Mouse (Mus musculus) cerebellum, postnatal 36 days (tissue): ENCODE measurements around the gene Itprid1.

Source experiments
- DNase-seq, 2 experiments: peaks; one replicate each; pipeline ENCODE4 v3.0.0; 2021 to 2022; ENCODE audit warnings: mixed read lengths in 2 of 2

Gene Itprid1

GRCm38 (mm10) chr6:55901568-55902328 is 65.1 kb downstream of the Itprid1 start:
- DNase-seq: no peak

- no peak for DNase-seq
Measured at GRCm38 (mm10) chr6:55902329-55902605, 65.6 kb downstream of the Itprid1 start.

GRCm38 (mm10) chr6:55919206-55919605 is 82.5 kb downstream of the Itprid1 start:
- DNase-seq: peak; percentile 42 to 46

- peak in 1 of 2 experiments; percentile 3 for DNase-seq
Measured at GRCm38 (mm10) chr6:55920282-55920720, 83.6 kb downstream of the Itprid1 start.

- DNase-seq: peak in 1 of 2 experiments; percentile 8
Measured at GRCm38 (mm10) chr6:55920866-55921630, 84.4 kb downstream of the Itprid1 start.

- DNase-seq: no peak
Measured at GRCm38 (mm10) chr6:55944709-55945108, 108.0 kb downstream of the Itprid1 start.

GRCm38 (mm10) chr6:55950345-55951110 is 113.8 kb downstream of the Itprid1 start:
- peak; percentile 63 to 64 for DNase-seq

GRCm38 (mm10) chr6:55972998-55973397 is 136.3 kb downstream of the Itprid1 start:
- peak; percentile 8 to 32 for DNase-seq

GRCm38 (mm10) chr6:55979766-55980165 is 143.1 kb downstream of the Itprid1 start:
- no peak for DNase-seq

- no peak for DNase-seq
Measured at GRCm38 (mm10) chr6:56008711-56009110, 172.0 kb downstream of the Itprid1 start.

GRCm38 (mm10) chr6:56012384-56012783 is 175.7 kb downstream of the Itprid1 start:
- DNase-seq: no peak

GRCm38 (mm10) chr6:56017291-56017994 is 180.7 kb downstream of the Itprid1 start, which contains the start of gene Ppp1r17:
TSS of gene Ppp1r17 (plus strand) at chr6:56017497.
- no peak for DNase-seq

- DNase-seq: no peak
Measured at GRCm38 (mm10) chr6:56019632-56020031, 182.9 kb downstream of the Itprid1 start.

GRCm38 (mm10) chr6:56025533-56025932 is 188.8 kb downstream of the Itprid1 start:
- no peak for DNase-seq

- DNase-seq: no peak
Measured at GRCm38 (mm10) chr6:56027318-56027717, 190.6 kb downstream of the Itprid1 start.

GRCm38 (mm10) chr6:56027966-56028365 is 191.3 kb downstream of the Itprid1 start:
- DNase-seq: peak in 1 of 2 experiments; percentile 19
